Mouse (Mus musculus) heart, postnatal 0 days (tissue): ENCODE data around the gene Gm49380. TPM values are rescaled to one million over a fixed set of nuclear protein-coding genes. Genes with fewer than 3 reads are reported as not detected.
A peak's percentile ranks its signal among the peaks of the same experiment; 100 is the strongest.

ENCODE experiments used
- ATAC-seq: fragments of 200-750 bp; cut with Nextera tagmentation; 2 replicates; pipeline ENCODE4 v1.8.0; 2017; ENCODE audit warnings: low read depth, moderate number of reproducible peaks, moderate library complexity; ENCODE audit not compliant: insufficient read depth
- DNase-seq: peaks from one replicate; pipeline ENCODE4 v3.0.0-alpha.2; 2016; ENCODE audit warnings: low spot score
- H3K27ac ChIP-seq: fragments of 300-500 bp; sonication (generic); 2 replicates; pipeline ENCODE4 v1.5.1; 2014; ENCODE audit warnings: low read depth, mild to moderate bottlenecking
- H3K27me3 ChIP-seq: fragments of 300-500 bp; sonication (generic); 2 replicates; pipeline ENCODE4 v1.6.1; 2014; ENCODE audit warnings: low read length, mixed read lengths; ENCODE audit not compliant: control insufficient read depth, insufficient read depth
- H3K36me3 ChIP-seq: fragments of 300-500 bp; sonication (generic); replicated peaks from 2 replicates; pipeline ENCODE4 v1.6.1; 2014; ENCODE audit warnings: low read length, mixed read lengths; ENCODE audit not compliant: control insufficient read depth, insufficient read depth
- H3K4me1 ChIP-seq: fragments of 300-500 bp; sonication (generic); 2 replicates; pipeline ENCODE4 v1.6.1; 2014; ENCODE audit warnings: antibody characterized with exemption; ENCODE audit not compliant: control insufficient read depth, insufficient read depth
- H3K4me2 ChIP-seq: fragments of 300-500 bp; sonication (generic); 2 replicates; pipeline ENCODE4 v1.6.1; 2014; ENCODE audit warnings: low read depth, mild to moderate bottlenecking, low read length, moderate library complexity
- H3K4me3 ChIP-seq: fragments of 300-500 bp; sonication (generic); 2 replicates; pipeline ENCODE4 v1.5.1; 2014; ENCODE audit warnings: low read depth, low read length
- H3K9ac ChIP-seq: fragments of 300-500 bp; sonication (generic); replicated peaks from 2 replicates; pipeline ENCODE4 v1.6.1; 2014; ENCODE audit warnings: low read depth, low read length, mixed read lengths
- H3K9me3 ChIP-seq: fragments of 300-500 bp; sonication (generic); replicated peaks from 2 replicates; pipeline ENCODE4 v1.6.1; 2016; ENCODE audit warnings: low read length; ENCODE audit not compliant: control insufficient read depth
- CTCF ChIP-seq: IDR thresholded peaks from 2 replicates; pipeline ENCODE4 v1.5.1; 2016; ENCODE audit warnings: antibody characterized with exemption, control low read depth, low read depth
- EP300 ChIP-seq: IDR thresholded peaks from 2 replicates; pipeline ENCODE4 v1.6.1; 2016; ENCODE audit warnings: antibody characterized with exemption, low read depth
- WGBS: fragments of 180-500 bp; shearing (Covaris S2); extraction: QIAGEN DNeasy Blood & Tissue Kit; methylation state at CpG from one replicate; pipeline ENCODE4 v1.1.7; 2014; 5-methylcytosine and 5-hydroxymethylcytosine counted together
- polyA plus RNA-seq: library from polyadenylated mRNA; unstranded; fragments of >200 nt; fragmentation: Nextera tagmentation; extraction: Ambion mirVana; gene quantifications from 2 replicates; pipeline ENCODE4 v1.2.1, GENCODE M21; 2015
- total RNA-seq: library from RNA; depleted of rRNA; stranded (reverse); fragments of >200 nt; gene quantifications from 2 replicates; pipeline ENCODE4 v1.2.3, GENCODE M21; 2014; ENCODE audit warnings: low replicate concordance; rRNA removed

Gene Gm49380
- total and polyA plus RNA-seq, 2 experiments from 2014 or later: not detected

- no peaks in the 10 kb centered on the region for H3K27me3 ChIP-seq
- TF ChIP-seq EP300 (no peak), CTCF (no peak)
- no peaks in the 10 kb centered on the region for H3K4me1 ChIP-seq
- H3K36me3 ChIP-seq: no peaks in the 10 kb centered on the region
- no peak overlapping the region for H3K9ac ChIP-seq
- H3K4me3 ChIP-seq: no peak overlapping the region
- no peak for ATAC-seq
- DNase-seq: no peak
- WGBS: 72% methylated on average over 8 of the region's 8 CpGs
- H3K9me3 ChIP-seq: no peaks in the 10 kb centered on the region; the same call in 1 of the 2 replicates
- H3K27ac ChIP-seq: peak overlapping the region; percentile 55; the same call in 1 of the 2 replicates
- H3K4me2 ChIP-seq: no peak overlapping the region
These were observed 91.0 kb downstream of the Gm49380 start for GRCm38 (mm10) chr9:44022100-44022847.

GRCm38 (mm10) chr9:44020001-44020400 is 93.3 kb downstream of the Gm49380 start:
- ATAC-seq (no peak), DNase-seq (no peak)
- H3K36me3 ChIP-seq: no peaks in the 10 kb centered on the region
- no peak overlapping the region for H3K4me2 ChIP-seq
- TF ChIP-seq CTCF: no peak
- no peak for TF ChIP-seq EP300
- H3K9ac ChIP-seq: no peak overlapping the region
- no peaks in the 10 kb centered on the region for H3K27me3 ChIP-seq
- H3K27ac ChIP-seq: no peak overlapping the region; the same call in 1 of the 2 replicates
- H3K9me3 ChIP-seq: no peaks in the 10 kb centered on the region; the same call in 1 of the 2 replicates
- no peaks in the 10 kb centered on the region for H3K4me1 ChIP-seq
- WGBS: 60% methylated on average over 7 of the region's 7 CpGs
- H3K4me3 ChIP-seq: no peak overlapping the region

GRCm38 (mm10) chr9:44017846-44018245 is 95.5 kb downstream of the Gm49380 start:
- TF ChIP-seq CTCF (no peak), EP300 (no peak)
- Histone ChIP-seq H3K27ac (no peak overlapping the region), H3K36me3 (no peaks in the 10 kb centered on the region), H3K9me3 (no peaks in the 10 kb centered on the region), H3K4me3 (no peak overlapping the region), H3K4me2 (no peak overlapping the region), H3K27me3 (no peaks in the 10 kb centered on the region), H3K4me1 (no peaks in the 10 kb centered on the region), H3K9ac (no peak overlapping the region)
- ATAC-seq: no peak
- DNase-seq: no peak
- 72% methylated on average over 5 of the region's 5 CpGs for WGBS

Other genes with a start within 250 kb of the Gm49380 start
- 6.3 and 12.5 TPM in 2 replicates for gene Thy1, start 70.1 kb downstream of the Gm49380 start, total RNA-seq
- 3.6 and 4.4 TPM in 2 replicates for gene Thy1, start 70.1 kb downstream of the Gm49380 start, polyA plus RNA-seq
- gene Usp2, start 46.5 kb downstream of the Gm49380 start, total RNA-seq: 44.9 and 48.6 TPM in 2 replicates
- gene Usp2, start 46.5 kb downstream of the Gm49380 start, polyA plus RNA-seq: 114 and 121 TPM in 2 replicates
- gene Mfrp, start 11.8 kb downstream of the Gm49380 start, total RNA-seq: not detected in 2 replicates
- not detected in 2 replicates for gene Mfrp, start 11.8 kb downstream of the Gm49380 start, polyA plus RNA-seq
- 9.0 TPM in 2 replicates for gene C1qtnf5, start 6.3 kb downstream of the Gm49380 start, total RNA-seq
- gene C1qtnf5, start 6.3 kb downstream of the Gm49380 start, polyA plus RNA-seq: 4.1 and 4.5 TPM in 2 replicates
- 13.0 and 16.6 TPM in 2 replicates for gene Rnf26, start within 50 bp of the Gm49380 start, total RNA-seq
- gene Rnf26, start within 50 bp of the Gm49380 start, polyA plus RNA-seq: 13.7 and 14.1 TPM in 2 replicates
- 190 and 209 TPM in 2 replicates for gene Mcam, start 21.0 kb upstream of the Gm49380 start, total RNA-seq
- gene Mcam, start 21.0 kb upstream of the Gm49380 start, polyA plus RNA-seq: 47.1 and 54.2 TPM in 2 replicates
- 17.6 and 18.6 TPM in 2 replicates for gene Cbl, start 120.5 kb upstream of the Gm49380 start, total RNA-seq
- 4.3 and 5.2 TPM in 2 replicates for gene Cbl, start 120.5 kb upstream of the Gm49380 start, polyA plus RNA-seq
- not detected in 2 replicates for gene Ccdc153, start 127.2 kb upstream of the Gm49380 start, total RNA-seq
- gene Ccdc153, start 127.2 kb upstream of the Gm49380 start, polyA plus RNA-seq: 2.0 TPM in 1 of 2 replicates, not detected in the other
- gene Pdzd3, start 138.0 kb upstream of the Gm49380 start, total RNA-seq: not detected in 2 replicates
- 0.07 and 0.10 TPM in 2 replicates for gene Pdzd3, start 138.0 kb upstream of the Gm49380 start, polyA plus RNA-seq
- gene Nlrx1, start 155.1 kb upstream of the Gm49380 start, total RNA-seq: 10.4 and 15.4 TPM in 2 replicates
- 8.9 and 10.2 TPM in 2 replicates for gene Nlrx1, start 155.1 kb upstream of the Gm49380 start, polyA plus RNA-seq
- gene Abcg4, start 175.1 kb upstream of the Gm49380 start, total RNA-seq: 1.7 and 2.1 TPM in 2 replicates
- gene Abcg4, start 175.1 kb upstream of the Gm49380 start, polyA plus RNA-seq: 0.49 and 0.69 TPM in 2 replicates
- gene Hinfp, start 192.2 kb upstream of the Gm49380 start, total RNA-seq: 14.8 and 26.3 TPM in 2 replicates
- 7.6 and 9.4 TPM in 2 replicates for gene Hinfp, start 192.2 kb upstream of the Gm49380 start, polyA plus RNA-seq
- 14.5 and 16.8 TPM in 2 replicates for gene C2cd2l, start 206.8 kb upstream of the Gm49380 start, total RNA-seq
- 4.7 and 5.0 TPM in 2 replicates for gene C2cd2l, start 206.8 kb upstream of the Gm49380 start, polyA plus RNA-seq
- gene Dpagt1, start 212.5 kb upstream of the Gm49380 start, total RNA-seq: 27.6 and 33.3 TPM in 2 replicates
- 24.5 and 25.2 TPM in 2 replicates for gene Dpagt1, start 212.5 kb upstream of the Gm49380 start, polyA plus RNA-seq
- gene H2afx, start 221.2 kb upstream of the Gm49380 start, total RNA-seq: 285 and 447 TPM in 2 replicates
- gene H2afx, start 221.2 kb upstream of the Gm49380 start, polyA plus RNA-seq: 69.3 and 71.2 TPM in 2 replicates
- 61.5 and 96.3 TPM in 2 replicates for gene Hmbs, start 230.7 kb upstream of the Gm49380 start, total RNA-seq
- 81.3 and 84.0 TPM in 2 replicates for gene Hmbs, start 230.7 kb upstream of the Gm49380 start, polyA plus RNA-seq
- gene Vps11, start 248.2 kb upstream of the Gm49380 start, total RNA-seq: 25.0 and 27.8 TPM in 2 replicates
- 17.7 TPM in 2 replicates for gene Vps11, start 248.2 kb upstream of the Gm49380 start, polyA plus RNA-seq